Mouse (Mus musculus) heart, adult 2 months (tissue): ENCODE data around the gene Gm7075.
"Not testable (repeated sequence)": the region's sequence is repeated elsewhere in the genome, so short reads cannot be mapped to it uniquely, and the experiment has no call there.

Experiments
- CTCF ChIP-seq: fragments of 200-600 bp; IDR thresholded peaks from 2 replicates; pipeline ENCODE4 v1.8.1; 2022; ENCODE audit warnings: antibody characterized with exemption, mild to moderate bottlenecking, moderate library complexity
- EP300 ChIP-seq: fragments of 200-500 bp; IDR thresholded peaks from 2 replicates; pipeline ENCODE4 v1.6.1; 2011; ENCODE audit warnings: low read depth, low read length, control low read depth; ENCODE audit not compliant: insufficient read depth

DNA sequence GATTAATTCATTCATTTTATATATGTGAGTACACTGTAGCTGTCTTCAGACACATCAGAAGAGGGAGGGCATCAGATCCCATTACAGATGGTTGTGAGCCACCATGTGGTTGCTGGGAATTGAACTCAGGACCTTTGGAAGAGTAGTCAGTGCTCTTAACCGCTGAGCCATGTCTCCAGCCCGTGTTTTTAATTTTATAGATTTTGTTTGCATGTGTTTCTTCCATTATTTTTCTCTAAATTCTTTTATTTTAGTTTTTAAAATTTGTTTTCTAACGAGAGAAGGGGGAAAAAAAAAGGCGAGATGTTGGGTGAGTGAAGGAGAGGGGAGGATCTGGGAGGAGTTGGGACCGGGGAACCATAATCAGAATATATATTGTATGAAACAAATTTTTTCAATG, 35.7 kb downstream of the Gm7075 start:
- not testable (repeated sequence) for TF ChIP-seq CTCF, EP300
